Mouse (Mus musculus) CH12.LX (cell line): ENCODE data around the gene Gm44596. TPM values are rescaled to one million over a fixed set of nuclear protein-coding genes. Genes with fewer than 3 reads are reported as not detected.

Source experiments
- DNase-seq: peaks from one replicate; pipeline ENCODE4 v3.0.0-alpha.2; 2013; ENCODE audit errors: extremely low read depth
- H3K27ac ChIP-seq: 2 replicates; pipeline ENCODE4 v1.5.1; 2012; ENCODE audit warnings: low read depth, mild to moderate bottlenecking, control low read depth, moderate library complexity; ENCODE audit not compliant: insufficient read depth
- H3K27me3 ChIP-seq: replicated peaks from 2 replicates; pipeline ENCODE3; 2012; ENCODE audit warnings: inconsistent platforms
- H3K36me3 ChIP-seq, 2 experiments: replicated peaks in 1 of 2; 2 replicates each; pipeline versions ENCODE3 to v1.6.1; 2012; ENCODE audit warnings: inconsistent platforms in 1 of 2, low read length in 1 of 2, mild to moderate bottlenecking in 1 of 2, mixed read lengths in 1 of 2, moderate library complexity in 1 of 2; ENCODE audit not compliant: control insufficient read depth in 1 of 2, insufficient read depth in 1 of 2
- H3K4me1 ChIP-seq, 2 experiments: 2 replicates each; pipeline ENCODE4 v1.6.1; 2012; ENCODE audit warnings: inconsistent platforms in 1 of 2, moderate library complexity in 1 of 2; ENCODE audit not compliant: insufficient read depth in 2 of 2, control insufficient read depth in 1 of 2
- H3K4me2 ChIP-seq: 2 replicates; pipeline ENCODE4 v1.6.1; 2012; ENCODE audit warnings: low read depth, mild to moderate bottlenecking, control low read depth; ENCODE audit not compliant: poor library complexity, insufficient read depth, severe bottlenecking
- H3K4me3 ChIP-seq, 3 experiments: fragments of 150-350 bp in 1 of 3; sonication (generic) in 1 of 3; replicated peaks in 1 of 3; 2 replicates each; pipeline versions ENCODE3 to v1.5.1; 2011 to 2012; ENCODE audit warnings: low read depth in 2 of 3, low read length in 2 of 3, mild to moderate bottlenecking in 2 of 3, moderate library complexity in 2 of 3, control low read depth in 1 of 3, improper control_type of control experiment in 1 of 3, inconsistent platforms in 1 of 3, mixed read lengths in 1 of 3; ENCODE audit not compliant: poor library complexity in 1 of 3
- H3K79me2 ChIP-seq: replicated peaks from 2 replicates; pipeline ENCODE4 v1.6.1; 2012; ENCODE audit warnings: mild to moderate bottlenecking, moderate library complexity; ENCODE audit not compliant: control insufficient read depth, poor library complexity, insufficient read depth, severe bottlenecking; ENCODE audit errors: extremely low read depth
- H3K9ac ChIP-seq: 2 replicates; pipeline ENCODE4 v1.6.1; 2012; ENCODE audit warnings: low read depth, mild to moderate bottlenecking, control low read depth, moderate library complexity; ENCODE audit not compliant: insufficient read depth
- H3K9me3 ChIP-seq: replicated peaks from 2 replicates; pipeline ENCODE3; 2012; ENCODE audit warnings: low read length, inconsistent platforms, mixed read lengths
- BHLHE40 ChIP-seq: IDR thresholded peaks from 2 replicates; pipeline ENCODE4 v1.6.1; 2011; ENCODE audit warnings: mild to moderate bottlenecking, low read depth, low read length, improper control_type of control experiment
- CTCF ChIP-seq, 2 experiments: IDR thresholded peaks in 1 of 2; conservative IDR thresholded peaks in 1 of 2; 2 replicates each; pipeline ENCODE4 v1.5.1; 2011 to 2012; ENCODE audit warnings: low read depth in 2 of 2, low read length in 2 of 2, improper control_type of control experiment in 1 of 2, inconsistent platforms in 1 of 2, mild to moderate bottlenecking in 1 of 2, moderate library complexity in 1 of 2
- E2F4 ChIP-seq: IDR thresholded peaks from 2 replicates; pipeline ENCODE4 v1.6.1; 2011; ENCODE audit warnings: low read depth, low read length, improper control_type of control experiment; ENCODE audit not compliant: insufficient replicate concordance
- EP300 ChIP-seq: IDR thresholded peaks from 2 replicates; pipeline ENCODE4 v1.6.1; 2011; ENCODE audit warnings: low read length, improper control_type of control experiment
- GABPA ChIP-seq: IDR thresholded peaks from 2 replicates; pipeline ENCODE4 v1.6.1; 2012; ENCODE audit warnings: low read depth, low read length, improper control_type of control experiment, inconsistent platforms; ENCODE audit not compliant: insufficient replicate concordance
- HCFC1 ChIP-seq: IDR thresholded peaks from 2 replicates; pipeline ENCODE4 v1.6.1; 2012; ENCODE audit warnings: low read depth, mild to moderate bottlenecking, inconsistent platforms, low read length, improper control_type of control experiment
- IRF4 ChIP-seq: IDR thresholded peaks from 2 replicates; pipeline ENCODE4 v1.6.1; 2014; ENCODE audit warnings: low read depth, mild to moderate bottlenecking, inconsistent platforms, low read length, improper control_type of control experiment
- JUN ChIP-seq: IDR thresholded peaks from 2 replicates; pipeline ENCODE4 v1.6.1; 2011; ENCODE audit warnings: low read depth, mild to moderate bottlenecking, low read length, improper control_type of control experiment, moderate library complexity; ENCODE audit not compliant: insufficient read depth
- JUND ChIP-seq: conservative IDR thresholded peaks from 2 replicates; pipeline ENCODE4 v1.6.1; 2011; ENCODE audit warnings: low read depth, low read length, improper control_type of control experiment
- MAFK ChIP-seq: IDR thresholded peaks from 2 replicates; pipeline ENCODE4 v1.6.1; 2011; ENCODE audit warnings: low read length, improper control_type of control experiment; ENCODE audit not compliant: insufficient replicate concordance
- MAX ChIP-seq: IDR thresholded peaks from 2 replicates; pipeline ENCODE4 v1.6.1; 2011; ENCODE audit warnings: low read length, improper control_type of control experiment
- MAZ ChIP-seq: IDR thresholded peaks from 2 replicates; pipeline ENCODE4 v1.6.1; 2012; ENCODE audit warnings: low read depth, mild to moderate bottlenecking, inconsistent platforms, low read length, improper control_type of control experiment, moderate library complexity
- MYC ChIP-seq: IDR thresholded peaks from 2 replicates; pipeline ENCODE4 v1.6.1; 2011; ENCODE audit warnings: low read depth, mild to moderate bottlenecking, improper control_type of control experiment, low read length
- NELFE ChIP-seq: IDR thresholded peaks from 2 replicates; pipeline ENCODE4 v1.6.1; 2011; ENCODE audit warnings: low read depth, low read length, improper control_type of control experiment
- NRF1 ChIP-seq: IDR thresholded peaks from 2 replicates; pipeline ENCODE4 v1.6.1; 2014; ENCODE audit warnings: low read depth, mild to moderate bottlenecking, inconsistent platforms, low read length, improper control_type of control experiment, moderate library complexity
- POLR2AphosphoS2 ChIP-seq: IDR thresholded peaks from 2 replicates; pipeline ENCODE4 v1.6.1; 2011; ENCODE audit warnings: low read depth, low read length, improper control_type of control experiment
- SIN3A ChIP-seq: IDR thresholded peaks from 2 replicates; pipeline ENCODE4 v1.6.1; 2012; ENCODE audit warnings: low read length, improper control_type of control experiment, inconsistent platforms
- TBP ChIP-seq: conservative IDR thresholded peaks from 2 replicates; pipeline ENCODE4 v1.6.1; 2011; ENCODE audit warnings: low read depth, low read length, improper control_type of control experiment
- TCF12 ChIP-seq: IDR thresholded peaks from 2 replicates; pipeline ENCODE4 v1.6.1; 2014; ENCODE audit warnings: low read depth, mild to moderate bottlenecking, inconsistent platforms, low read length, improper control_type of control experiment
- UBTF ChIP-seq: IDR thresholded peaks from 2 replicates; pipeline ENCODE4 v1.6.1; 2012; ENCODE audit warnings: low read depth, mild to moderate bottlenecking, inconsistent platforms, low read length, improper control_type of control experiment, moderate library complexity
- USF1 ChIP-seq: IDR thresholded peaks from 2 replicates; pipeline ENCODE4 v1.6.1; 2014; ENCODE audit warnings: low read depth, mild to moderate bottlenecking, inconsistent platforms, low read length, improper control_type of control experiment
- USF2 ChIP-seq: conservative IDR thresholded peaks from 2 replicates; pipeline ENCODE4 v1.6.1; 2011; ENCODE audit warnings: low read depth, low read length, improper control_type of control experiment
- ZC3H11A ChIP-seq: IDR thresholded peaks from 2 replicates; pipeline ENCODE4 v1.6.1; 2012; ENCODE audit warnings: low read depth, mild to moderate bottlenecking, inconsistent platforms, low read length, improper control_type of control experiment
- ZKSCAN1 ChIP-seq: IDR thresholded peaks from 2 replicates; pipeline ENCODE4 v1.6.1; 2012; ENCODE audit warnings: low read depth, inconsistent platforms, low read length, improper control_type of control experiment, borderline replicate concordance
- ZMIZ1 ChIP-seq: IDR thresholded peaks from 2 replicates; pipeline ENCODE4 v1.6.1; 2012; ENCODE audit warnings: low read depth, mild to moderate bottlenecking, inconsistent platforms, low read length, improper control_type of control experiment
- dilution Hi-C: fragments of 300-500 bp; cut with MboI; formaldehyde crosslinking; loops from 2 replicates; pipeline ENCODE4 v1.14.3; 2020; ENCODE audit warnings: low sequenced_read_pairs; ENCODE audit not compliant: extremely low pct_unique_long_range_greater_than_20kb, extremely low pct_ligation_motif_present
- in situ Hi-C: fragments of 300-500 bp; cut with MboI; formaldehyde crosslinking; loops from 3 replicates; pipeline ENCODE4 v1.14.3; 2019; ENCODE audit warnings: low sequenced_read_pairs, low pct_ligation_motif_present, low pct_unique_long_range_greater_than_20kb, mixed read lengths
- polyA plus RNA-seq: library from polyadenylated mRNA; unstranded; fragments of >175 nt; gene quantifications from 2 replicates; pipeline ENCODE4 v1.2.1, GENCODE M21; 2012; ENCODE audit warnings: low read depth; ENCODE audit not compliant: insufficient read length
- total RNA-seq, 2 experiments: library from RNA; depleted of rRNA; stranded (reverse); fragments of 300-350 nt in 1 of 2; fragments of >200 nt in 1 of 2; gene quantifications; 2 replicates each; pipeline ENCODE4 v1.2.3; 2012 to 2014

Gene Gm44596
- total and polyA plus RNA-seq, 3 experiments: not detected

DNA sequence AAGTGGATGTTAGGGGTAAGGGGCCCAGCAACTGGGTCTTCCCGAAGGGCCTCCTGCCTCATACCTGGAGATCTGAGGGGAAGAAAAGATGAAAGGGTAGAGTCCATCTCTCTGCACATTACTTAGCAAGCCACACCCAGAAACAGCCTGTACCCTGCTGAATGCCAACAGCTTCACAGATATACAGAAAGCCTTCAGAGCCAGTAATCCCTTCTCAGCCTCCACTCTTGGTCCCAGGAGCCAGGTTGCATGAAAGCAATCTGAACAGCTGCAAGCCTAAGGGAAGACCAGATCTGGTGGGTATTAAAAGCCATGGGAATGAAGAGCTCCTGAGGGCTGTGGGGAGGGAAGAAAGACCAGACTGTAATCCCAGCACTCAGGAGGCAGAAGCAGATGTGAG lies 13.9 kb downstream of the Gm44596 start:
- in situ Hi-C loops (no loop called here), dilution Hi-C loops (no loop called here)
- H3K27ac ChIP-seq: no peak overlapping the region
- no peak for TF ChIP-seq MAX
- TF ChIP-seq TCF12: no peak
- TF ChIP-seq NELFE: no peak
- TF ChIP-seq TBP: no peak
- TF ChIP-seq IRF4: no peak
- no peak for TF ChIP-seq JUND
- no peak for TF ChIP-seq MAFK
- TF ChIP-seq GABPA: no peak
- TF ChIP-seq CTCF (conservative IDR thresholded peaks at IDR 0.05 in 1 of 2, IDR thresholded peaks at IDR 0.05 in 1 of 2; ENCODE audit: low read depth in 2 of 2, low read length in 2 of 2): no peak
- no peak for TF ChIP-seq POLR2AphosphoS2
- no peak for TF ChIP-seq HCFC1
- no peak for TF ChIP-seq BHLHE40
- TF ChIP-seq UBTF: no peak
- no peak for TF ChIP-seq MYC
- no peak for TF ChIP-seq ZC3H11A
- no peak for TF ChIP-seq USF2
- no peak for TF ChIP-seq E2F4
- TF ChIP-seq USF1: no peak
- no peak for TF ChIP-seq MAZ
- no peak for TF ChIP-seq SIN3A
- no peaks in the 10 kb centered on the region for H3K27me3 ChIP-seq
- no peaks in the 10 kb centered on the region for H3K79me2 ChIP-seq
- peaks cover 0 to 4% of the 10 kb centered on the region in 2 experiments; a peak in 1 of 4 replicates for H3K4me1 ChIP-seq
- no peak overlapping the region for H3K4me3 ChIP-seq
- no peaks in the 10 kb centered on the region for H3K9me3 ChIP-seq
- no peak for DNase-seq
- no peak overlapping the region for H3K4me2 ChIP-seq
- no peak overlapping the region for H3K9ac ChIP-seq
- H3K36me3 ChIP-seq: no peaks in the 10 kb centered on the region

DNA sequence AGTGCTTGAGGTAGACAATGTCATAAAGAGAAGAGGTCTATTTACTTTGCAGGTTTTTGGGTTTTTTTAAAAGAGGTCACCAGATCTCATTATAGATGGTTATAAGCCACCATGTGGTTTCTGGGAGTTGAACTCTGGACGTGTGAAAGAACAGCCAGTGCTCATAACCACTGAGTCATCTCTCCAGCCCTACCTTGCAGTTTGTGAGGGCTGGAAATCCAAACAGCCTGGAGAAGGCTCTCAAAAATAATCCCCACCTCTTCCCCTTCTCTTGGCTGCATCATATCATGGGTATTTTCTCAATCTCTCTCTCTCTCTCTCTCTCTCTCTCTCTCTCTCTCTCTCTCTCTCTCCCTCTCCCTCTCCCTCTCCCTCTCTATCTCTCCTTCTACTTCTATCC lies 15.4 kb downstream of the Gm44596 start:
- H3K4me2 ChIP-seq: no peak overlapping the region
- no peaks in the 10 kb centered on the region for H3K79me2 ChIP-seq
- no peak overlapping the region for H3K27ac ChIP-seq
- in situ Hi-C loops (no loop called here), dilution Hi-C loops (no loop called here)
- H3K9ac ChIP-seq: no peak overlapping the region
- no peak overlapping the region for H3K4me3 ChIP-seq
- no peak for TF ChIP-seq JUN
- no peak for TF ChIP-seq CTCF (conservative IDR thresholded peaks at IDR 0.05 in 1 of 2, IDR thresholded peaks at IDR 0.05 in 1 of 2; ENCODE audit: low read depth in 2 of 2, low read length in 2 of 2)
- TF ChIP-seq TBP: no peak
- TF ChIP-seq NRF1: no peak
- TF ChIP-seq E2F4: no peak
- TF ChIP-seq ZKSCAN1: no peak
- no peak for TF ChIP-seq EP300
- TF ChIP-seq SIN3A: no peak
- TF ChIP-seq MAX: no peak
- TF ChIP-seq ZMIZ1: no peak
- no peak for TF ChIP-seq JUND
- TF ChIP-seq USF1: no peak
- no peak for TF ChIP-seq HCFC1
- H3K36me3 ChIP-seq: no peaks in the 10 kb centered on the region
- H3K4me1 ChIP-seq: no peaks in the 10 kb centered on the region
- H3K9me3 ChIP-seq: no peaks in the 10 kb centered on the region
- DNase-seq: no peak
- H3K27me3 ChIP-seq: no peaks in the 10 kb centered on the region
